Mouse (Mus musculus) macrophage (primary cell): ENCODE data around the gene Alk. TPM values are rescaled to one million over a fixed set of nuclear protein-coding genes. Genes with fewer than 3 reads are reported as not detected.

Experiments used
- H3K27ac ChIP-seq: fragments of 350-480 bp; formaldehyde crosslinking; 2 replicates; pipeline ENCODE4 v1.9.0; 2021
- H3K36me3 ChIP-seq: fragments of 350-480 bp; formaldehyde crosslinking; 2 replicates; pipeline ENCODE4 v1.9.0; 2021; ENCODE audit errors: inconsistent target
- H3K4me3 ChIP-seq: fragments of 350-480 bp; formaldehyde crosslinking; 2 replicates; pipeline ENCODE4 v1.9.0; 2021; ENCODE audit errors: inconsistent target
- H3K79me2 ChIP-seq: fragments of 350-480 bp; formaldehyde crosslinking; 2 replicates; pipeline ENCODE4 v1.9.0; 2021; ENCODE audit errors: inconsistent target
- WGBS: methylation state at CpG from one replicate; pipeline ENCODE4 v1.1.7; 2026; ENCODE audit warnings: inconsistent platforms; ENCODE audit not compliant: missing documents; 5-methylcytosine and 5-hydroxymethylcytosine counted together
- polyA plus RNA-seq: library from polyadenylated mRNA; stranded (reverse); fragments of 250-400 nt; gene quantifications from 3 replicates; pipeline ENCODE4 v1.2.4, GENCODE M21; 2018; ENCODE audit warnings: inconsistent platforms

The Alk gene
- polyA plus RNA-seq, 1 experiment from 2014 or later: not detected

DNA sequence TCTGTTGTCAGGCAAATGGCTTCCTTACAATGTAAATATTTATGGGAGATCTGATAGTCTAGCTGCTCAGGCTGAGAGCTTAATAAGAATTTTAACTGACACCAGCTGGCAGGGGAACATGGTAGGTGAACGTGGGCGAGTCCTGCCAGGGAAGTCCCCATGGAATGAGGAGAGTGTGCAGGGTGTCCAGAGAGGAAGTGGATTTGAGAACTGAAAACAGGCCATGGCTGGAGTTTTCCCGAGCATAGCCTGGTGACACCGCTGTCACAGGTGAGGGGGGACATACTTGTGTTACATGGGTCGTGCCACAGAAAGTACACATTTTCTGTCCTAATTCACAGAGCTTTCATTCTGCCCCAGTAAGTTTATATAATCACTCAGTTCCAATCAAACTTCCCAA lies 739.0 kb downstream of the Alk start:
- WGBS: 49% methylated on average over 5 of the region's 5 CpGs
- H3K36me3 ChIP-seq: no peaks in the 10 kb centered on the region
- no peak overlapping the region for H3K4me3 ChIP-seq
- no peaks in the 10 kb centered on the region for H3K79me2 ChIP-seq
- no peak overlapping the region for H3K27ac ChIP-seq

DNA sequence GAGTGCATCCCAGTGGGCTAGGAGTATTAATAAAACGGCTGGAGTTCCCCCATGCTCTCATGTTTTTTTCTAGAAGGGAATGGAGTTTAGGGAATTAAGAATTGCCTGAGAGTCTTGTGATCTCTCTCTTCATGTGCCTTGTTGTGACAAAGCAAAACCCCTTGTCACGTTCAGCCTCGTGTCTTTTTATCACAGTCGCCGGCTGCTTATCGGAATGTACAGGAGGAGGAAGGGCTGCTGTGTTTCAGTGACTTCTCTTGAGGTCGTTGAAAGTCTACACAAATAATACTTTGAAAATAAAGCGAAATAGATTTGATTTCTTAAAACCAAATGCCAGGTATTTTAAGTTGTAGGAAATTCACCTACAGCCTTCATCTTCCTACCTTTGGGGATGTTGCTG lies 740.4 kb downstream of the Alk start:
- H3K27ac ChIP-seq: no peak overlapping the region
- no peak overlapping the region for H3K4me3 ChIP-seq
- no peaks in the 10 kb centered on the region for H3K36me3 ChIP-seq
- whole genome bisulfite sequencing: 90% methylated on average over 8 of the region's 8 CpGs
- H3K79me2 ChIP-seq: no peaks in the 10 kb centered on the region

DNA sequence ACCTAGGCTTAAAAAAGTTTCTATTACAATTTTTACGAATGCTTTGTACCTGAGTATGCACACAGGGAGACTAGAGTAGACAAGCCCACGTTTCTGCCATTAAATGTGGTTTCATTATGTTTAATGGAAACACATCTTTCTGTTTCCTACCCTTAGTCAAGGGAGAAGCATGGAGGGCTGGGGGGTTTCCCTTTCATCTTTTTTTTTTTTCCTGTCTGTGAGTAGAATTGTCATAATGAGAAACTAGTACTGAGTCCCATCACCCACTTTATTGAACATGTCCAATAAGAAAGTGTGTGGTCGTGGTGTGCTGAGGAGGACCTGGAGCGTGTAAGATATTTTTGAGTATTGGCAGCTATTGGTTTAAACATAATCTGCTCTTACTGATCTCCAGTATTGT lies 741.5 kb downstream of the Alk start:
- Histone ChIP-seq H3K79me2 (no peaks in the 10 kb centered on the region), H3K27ac (no peak overlapping the region), H3K36me3 (no peaks in the 10 kb centered on the region), H3K4me3 (no peak overlapping the region)
- WGBS: 82% methylated on average over 4 of the region's 4 CpGs

DNA sequence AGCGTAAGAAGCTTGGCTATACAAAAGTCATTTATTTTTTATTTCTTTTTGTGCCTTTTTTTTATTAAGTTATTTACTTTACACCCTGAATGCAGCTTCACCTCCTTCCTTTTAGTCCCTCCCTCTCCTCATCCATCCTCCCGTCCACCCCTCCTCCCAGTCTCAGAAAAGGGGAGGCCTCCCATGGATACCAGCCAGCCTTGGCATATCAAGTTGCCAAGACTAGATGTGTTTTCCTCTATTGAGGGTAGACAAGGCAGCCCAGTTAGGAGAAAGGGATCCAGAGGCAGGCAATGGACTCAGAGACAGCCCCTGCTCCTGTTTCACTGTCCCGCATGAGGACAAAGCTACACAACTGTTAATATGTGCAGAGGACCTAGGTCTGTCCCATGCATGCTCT lies 742.2 kb downstream of the Alk start:
- no peaks in the 10 kb centered on the region for H3K36me3 ChIP-seq
- no peak overlapping the region for H3K4me3 ChIP-seq
- no peak overlapping the region for H3K27ac ChIP-seq
- WGBS: 92% methylated on average over 3 of the region's 3 CpGs
- no peaks in the 10 kb centered on the region for H3K79me2 ChIP-seq

DNA sequence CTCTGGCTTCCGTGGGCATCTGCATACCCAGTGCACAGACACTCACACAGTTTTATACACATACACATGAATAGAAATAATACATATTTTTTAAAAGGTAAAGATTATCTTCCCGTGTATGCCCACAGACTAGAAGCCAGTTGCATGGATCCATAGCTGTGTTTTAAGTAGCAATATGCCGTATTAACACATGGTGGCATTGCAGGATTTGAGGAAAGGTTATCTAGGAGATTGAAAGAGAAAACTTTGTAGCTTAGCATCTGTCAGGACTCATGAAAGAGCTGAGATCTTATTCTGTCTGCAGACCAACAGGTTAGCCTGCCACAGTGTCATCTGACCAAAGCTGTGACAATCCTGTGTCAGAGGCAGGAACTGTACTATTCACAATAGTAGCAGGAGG lies 772.5 kb downstream of the Alk start:
- H3K27ac ChIP-seq: no peak overlapping the region
- no peaks in the 10 kb centered on the region for H3K79me2 ChIP-seq
- no peak overlapping the region for H3K4me3 ChIP-seq
- no peaks in the 10 kb centered on the region for H3K36me3 ChIP-seq
- 87% methylated on average over 3 of the region's 3 CpGs for WGBS

DNA sequence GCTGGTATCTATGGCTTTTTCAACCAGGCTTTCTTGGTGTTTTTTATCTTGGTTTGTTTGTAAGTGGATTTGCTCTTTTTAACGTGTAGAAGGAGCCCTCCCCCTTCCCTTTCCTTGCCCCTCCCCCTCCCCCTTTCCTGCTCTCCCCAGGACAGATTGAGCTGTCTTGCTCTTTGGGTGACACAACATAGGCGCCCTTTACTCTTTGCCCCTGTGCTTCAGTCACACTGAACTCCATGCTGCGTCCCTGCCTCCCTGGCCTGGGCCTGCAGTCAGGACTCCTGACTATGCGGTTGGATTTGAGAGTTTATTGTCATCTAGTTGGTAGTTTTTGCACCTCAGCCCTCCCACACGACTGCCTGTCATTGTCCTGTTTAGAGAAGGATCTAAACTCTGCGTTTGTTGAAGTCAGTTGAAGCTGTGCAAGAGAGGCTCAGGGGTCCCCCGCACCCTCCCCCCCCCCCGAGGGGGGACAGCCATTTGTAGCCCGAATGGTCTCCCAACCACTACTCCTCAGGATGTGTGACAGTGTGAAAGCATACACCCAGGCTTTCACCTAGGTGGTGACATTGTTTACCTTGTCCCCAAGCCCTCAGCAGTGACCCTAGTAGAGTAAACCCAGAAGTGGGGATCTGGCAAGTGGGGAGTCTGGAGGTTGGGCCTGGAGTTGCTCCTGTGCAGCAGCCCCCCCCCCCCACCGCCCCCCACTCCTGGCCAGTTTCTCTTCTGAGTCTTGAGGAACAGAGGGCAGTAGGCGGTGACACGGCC lies 775.6 kb downstream of the Alk start:
- no peaks in the 10 kb centered on the region for H3K36me3 ChIP-seq
- no peak overlapping the region for H3K4me3 ChIP-seq
- no peaks in the 10 kb centered on the region for H3K79me2 ChIP-seq
- no peak overlapping the region for H3K27ac ChIP-seq
- 75% methylated on average over 9 of the region's 12 CpGs for WGBS

DNA sequence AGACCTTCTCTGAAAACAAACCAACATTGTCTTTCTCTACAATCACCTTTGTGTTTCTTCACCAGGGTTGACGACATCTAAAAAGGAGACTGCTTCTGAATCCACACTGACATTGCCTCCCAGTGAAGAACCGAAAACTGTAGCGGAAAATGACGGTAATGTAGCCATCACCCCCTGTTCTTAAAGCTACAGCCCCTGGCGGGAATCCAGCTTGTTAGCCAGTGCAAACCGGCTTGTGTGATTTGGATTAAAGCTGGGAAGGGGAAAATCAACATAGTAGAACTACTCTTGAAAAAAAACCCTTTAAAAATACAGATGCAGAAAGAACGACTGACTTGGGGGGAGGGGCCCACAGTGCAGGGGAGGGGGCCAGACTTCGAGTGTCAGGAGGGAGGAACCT lies 776.8 kb downstream of the Alk start:
- no peak overlapping the region for H3K4me3 ChIP-seq
- H3K79me2 ChIP-seq: no peaks in the 10 kb centered on the region
- WGBS: 92% methylated on average over 8 of the region's 8 CpGs
- no peaks in the 10 kb centered on the region for H3K36me3 ChIP-seq
- H3K27ac ChIP-seq: no peak overlapping the region

DNA sequence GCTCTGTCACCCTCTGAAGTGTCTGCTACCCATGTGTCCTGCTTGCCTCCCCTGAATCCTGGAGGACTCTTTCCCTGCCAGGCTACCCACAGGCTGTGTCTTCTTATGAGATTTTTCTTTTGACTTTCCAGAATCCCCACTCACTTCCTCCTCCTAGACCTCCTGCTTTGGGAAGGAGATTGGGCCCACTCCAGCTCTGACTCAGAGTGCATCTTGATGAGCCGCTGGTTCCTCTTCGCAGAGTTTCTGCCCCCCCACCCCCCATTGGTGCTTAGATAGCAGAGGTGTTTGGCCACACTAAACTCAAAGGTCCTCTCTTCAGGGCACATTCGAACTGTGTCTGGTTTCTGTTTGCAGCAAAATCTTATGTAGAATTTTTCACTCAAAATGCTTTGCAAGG lies 777.8 kb downstream of the Alk start:
- Histone ChIP-seq H3K4me3 (no peak overlapping the region), H3K79me2 (no peaks in the 10 kb centered on the region), H3K36me3 (no peaks in the 10 kb centered on the region), H3K27ac (no peak overlapping the region)
- 80% methylated on average over 3 of the region's 3 CpGs for WGBS

DNA sequence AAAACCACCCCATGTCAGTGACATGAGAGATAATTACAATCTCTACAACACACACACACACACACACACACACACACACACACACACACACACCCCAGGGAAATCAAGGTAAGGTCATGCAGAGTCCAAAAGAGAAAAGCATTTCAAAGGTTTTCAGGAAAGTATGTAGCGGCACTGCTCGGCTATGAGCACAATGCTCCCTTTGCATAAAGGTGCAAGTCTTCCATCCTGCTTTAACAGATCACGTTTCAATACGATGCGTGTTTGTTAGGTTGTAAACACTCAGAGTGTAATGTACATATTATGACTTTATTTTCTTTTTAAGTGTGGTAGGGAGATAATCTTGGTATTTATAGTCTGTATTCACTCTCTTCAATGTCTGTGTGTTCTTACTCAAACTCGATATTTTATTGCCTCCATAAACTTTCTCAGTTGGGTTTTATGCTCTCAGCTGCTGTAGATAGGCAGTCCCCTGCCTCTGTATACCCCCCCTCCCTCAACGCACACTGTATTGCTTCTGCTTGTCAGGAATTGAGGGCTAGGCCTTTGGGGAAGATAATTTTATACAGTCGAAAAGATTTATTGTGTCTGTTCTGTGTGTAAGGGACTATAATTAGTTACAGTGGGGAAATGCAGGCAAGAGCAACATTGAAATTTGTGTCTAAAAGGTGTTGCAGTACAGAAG lies 780.7 kb downstream of the Alk start:
- 94% methylated on average over 8 of the region's 8 CpGs for WGBS
- Histone ChIP-seq H3K27ac (no peak overlapping the region), H3K4me3 (no peak overlapping the region), H3K36me3 (no peaks in the 10 kb centered on the region), H3K79me2 (no peaks in the 10 kb centered on the region)

Other genes with a start within 250 kb of the Alk start
- 35.2 to 56.7 TPM (median 41.6 TPM) in 3 replicates for gene Ypel5, start 231.8 kb upstream of the Alk start, polyA plus RNA-seq